Mouse (Mus musculus): Measurements from ENCODE around the gene Tob1.

DNA sequence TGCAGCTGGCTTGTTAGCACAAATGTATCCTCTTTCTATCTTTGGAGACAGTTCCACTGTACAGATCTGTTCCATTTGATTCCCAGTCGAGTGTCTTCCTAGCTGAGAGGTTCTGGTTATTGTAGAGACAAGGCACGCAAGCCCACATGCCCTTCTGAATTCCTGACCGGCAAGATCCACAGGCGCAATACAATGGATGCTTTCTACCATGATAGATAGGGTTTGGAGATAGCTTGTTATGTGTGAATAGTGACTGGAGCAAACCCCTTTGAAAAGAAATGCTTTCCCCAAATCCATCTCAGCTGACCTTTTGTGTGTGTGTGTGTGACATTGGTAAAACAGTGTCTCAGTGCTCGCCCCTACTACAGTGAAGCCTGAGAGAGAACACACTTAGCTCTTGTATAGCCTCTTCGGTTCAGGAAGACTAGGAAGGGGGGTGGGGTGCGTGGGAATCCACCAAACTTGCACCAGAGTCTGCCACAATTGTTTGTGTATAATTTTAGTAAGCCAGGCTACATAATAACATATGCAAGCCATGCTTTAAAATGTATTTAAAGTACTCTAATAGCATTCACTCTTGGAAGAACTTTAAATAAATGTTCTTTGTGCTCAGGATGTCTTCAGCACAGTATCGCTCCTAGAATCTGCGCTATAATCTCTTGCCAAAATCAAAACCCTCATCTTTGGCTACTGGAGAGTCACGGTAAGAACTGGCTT, 4.7 kb upstream of the Tob1 start:
- TF ChIP-seq EP300 (optimal IDR thresholded peaks at IDR 0.05) (no peak), CTCF (IDR thresholded peaks at IDR 0.05; ENCODE audit: low read depth) (no peak)
